Mouse (Mus musculus): ENCODE results near the gene Gm9821. TPM values are rescaled to one million over a fixed set of nuclear protein-coding genes. Genes with fewer than 3 reads are reported as not detected.

The Gm9821 gene
- polyA plus RNA-seq, 1 experiment = 0.12 TPM

GRCm38 (mm10) chr2:91965417-91965816 is 19.9 kb downstream of the Gm9821 start:
- no peak for DNase-seq (ENCODE audit: extremely low spot score in 1 of 2, low spot score in 1 of 2)

GRCm38 (mm10) chr2:91966367-91966766 is 20.9 kb downstream of the Gm9821 start:
- DNase-seq (ENCODE audit: extremely low spot score in 1 of 2, low spot score in 1 of 2) = no peak

GRCm38 (mm10) chr2:91967962-91968361 is 22.5 kb downstream of the Gm9821 start:
- no peak for DNase-seq (ENCODE audit: extremely low spot score in 1 of 2, low spot score in 1 of 2)

GRCm38 (mm10) chr2:91971231-91972097 is 26.0 kb downstream of the Gm9821 start:
- DNase-seq (ENCODE audit: extremely low spot score in 1 of 2, low spot score in 1 of 2) = peak; percentile 75 to 78

GRCm38 (mm10) chr2:91972121-91972566 is 26.6 kb downstream of the Gm9821 start:
- no peak for DNase-seq (ENCODE audit: extremely low spot score in 1 of 2, low spot score in 1 of 2)

GRCm38 (mm10) chr2:91973416-91974135 is 28.1 kb downstream of the Gm9821 start:
- DNase-seq (ENCODE audit: extremely low spot score in 1 of 2, low spot score in 1 of 2) = no peak

GRCm38 (mm10) chr2:91975581-91976541 is 30.4 kb downstream of the Gm9821 start, which contains the start of gene Dgkz:
Gene Dgkz (minus strand): TSS chr2:91975864.
- no peak for DNase-seq (ENCODE audit: extremely low spot score in 1 of 2, low spot score in 1 of 2)

GRCm38 (mm10) chr2:91977960-91978359 is 32.5 kb downstream of the Gm9821 start:
- DNase-seq (ENCODE audit: extremely low spot score in 1 of 2, low spot score in 1 of 2) = no peak

GRCm38 (mm10) chr2:91978547-91978946 is 33.0 kb downstream of the Gm9821 start:
- DNase-seq (ENCODE audit: extremely low spot score in 1 of 2, low spot score in 1 of 2) = no peak

- no peak for DNase-seq (ENCODE audit: extremely low spot score in 1 of 2, low spot score in 1 of 2)
These were observed 34.7 kb downstream of the Gm9821 start for GRCm38 (mm10) chr2:91980245-91980644.

- no peak for DNase-seq (ENCODE audit: extremely low spot score in 1 of 2, low spot score in 1 of 2)
These were observed 35.3 kb downstream of the Gm9821 start for GRCm38 (mm10) chr2:91980830-91981229.

GRCm38 (mm10) chr2:91984439-91984838 is 38.9 kb downstream of the Gm9821 start:
- no peak for DNase-seq (ENCODE audit: extremely low spot score in 1 of 2, low spot score in 1 of 2)

- no peak for DNase-seq (ENCODE audit: extremely low spot score in 1 of 2, low spot score in 1 of 2)
These were observed 39.5 kb downstream of the Gm9821 start for GRCm38 (mm10) chr2:91984906-91985525.

- no peak for DNase-seq (ENCODE audit: extremely low spot score in 1 of 2, low spot score in 1 of 2)
These were observed 40.6 kb downstream of the Gm9821 start for GRCm38 (mm10) chr2:91986071-91986470.

GRCm38 (mm10) chr2:91987542-91987941 is 42.0 kb downstream of the Gm9821 start:
- DNase-seq (ENCODE audit: extremely low spot score in 1 of 2, low spot score in 1 of 2) = peak; percentile 72 to 97

- no peak for DNase-seq (ENCODE audit: extremely low spot score in 1 of 2, low spot score in 1 of 2)
These were observed 44.2 kb downstream of the Gm9821 start for GRCm38 (mm10) chr2:91989750-91990149.

- DNase-seq (ENCODE audit: extremely low spot score in 1 of 2, low spot score in 1 of 2) = no peak
These were observed 47.9 kb downstream of the Gm9821 start for GRCm38 (mm10) chr2:91993409-91993808.

GRCm38 (mm10) chr2:91996006-91996405 is 50.5 kb downstream of the Gm9821 start:
- DNase-seq (ENCODE audit: extremely low spot score in 1 of 2, low spot score in 1 of 2) = no peak

Data from frontal cortex, adult 2 months (tissue).